Mouse (Mus musculus) CH12.LX (cell line): ENCODE data around the gene Sptb.

Experiments
- CTCF ChIP-seq, 2 experiments: IDR thresholded peaks in 1 of 2; conservative IDR thresholded peaks in 1 of 2; 2 replicates each; pipeline ENCODE4 v1.5.1; 2011 to 2012; ENCODE audit warnings: low read depth in 2 of 2, low read length in 2 of 2, improper control_type of control experiment in 1 of 2, inconsistent platforms in 1 of 2, mild to moderate bottlenecking in 1 of 2, moderate library complexity in 1 of 2
- MAFK ChIP-seq: IDR thresholded peaks from 2 replicates; pipeline ENCODE4 v1.6.1; 2011; ENCODE audit warnings: low read length, improper control_type of control experiment; ENCODE audit not compliant: insufficient replicate concordance
- NELFE ChIP-seq: IDR thresholded peaks from 2 replicates; pipeline ENCODE4 v1.6.1; 2011; ENCODE audit warnings: low read depth, low read length, improper control_type of control experiment

GRCm38 (mm10) chr12:76645222-76646110 lies 64.9 kb downstream of the Sptb start:
- no peak for TF ChIP-seq CTCF (conservative IDR thresholded peaks at IDR 0.05 in 1 of 2, IDR thresholded peaks at IDR 0.05 in 1 of 2; ENCODE audit: low read depth in 2 of 2, low read length in 2 of 2)
- TF ChIP-seq MAFK: no peak
- TF ChIP-seq NELFE: no peak
